Mouse (Mus musculus) urinary bladder, postnatal 4 days (tissue): Measurements from ENCODE around the gene Gpx3.
"Not testable (repeated sequence)": the region's sequence is repeated elsewhere in the genome, so short reads cannot be mapped to it uniquely, and the experiment has no call there.

Experiments used
- DNase-seq, 2 experiments: peaks; one replicate each; pipeline ENCODE4 v3.0.0; 2021 to 2022; ENCODE audit warnings: low spot score in 2 of 2

The Gpx3 gene

DNA sequence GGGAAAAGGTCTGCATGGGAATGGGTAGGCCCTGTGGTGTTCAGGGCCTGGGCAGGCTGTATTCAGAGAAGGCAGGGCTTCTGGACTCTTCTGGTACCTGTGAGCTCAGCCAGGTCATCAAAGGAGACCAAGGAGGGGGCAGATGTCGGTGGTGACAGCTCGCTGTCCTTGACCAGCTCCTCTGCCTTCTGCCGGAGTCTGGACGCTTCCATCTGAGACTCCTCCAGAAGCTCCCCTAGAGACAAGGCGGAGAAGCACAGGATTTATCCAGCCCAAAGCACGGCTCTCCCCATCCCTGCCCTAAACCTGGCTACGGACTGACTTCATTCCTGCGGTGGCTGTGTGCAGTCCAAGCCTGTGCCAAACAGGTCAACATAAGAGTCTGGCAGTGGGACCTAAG is 37.2 kb downstream of the Gpx3 start:
- DNase-seq: no peak

DNA sequence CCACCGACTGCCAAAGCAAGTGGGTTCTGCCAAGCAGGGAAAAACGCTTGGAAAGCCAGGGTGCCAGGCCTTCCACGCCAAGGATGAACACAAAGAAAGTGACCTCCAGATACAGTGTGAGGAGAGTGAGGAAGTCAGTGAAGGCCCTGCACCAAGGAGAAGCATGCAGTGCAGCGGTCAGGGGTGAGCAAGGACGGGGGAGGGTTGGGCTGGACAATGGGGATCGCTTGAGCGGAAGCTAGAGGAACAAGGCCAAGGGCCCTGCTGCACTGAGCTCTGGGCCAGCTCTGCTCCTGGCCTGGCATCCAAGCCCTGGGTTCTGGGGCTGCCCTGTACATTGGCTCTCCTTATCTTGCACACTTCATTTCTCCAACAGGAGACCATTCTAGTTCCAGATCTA is 37.8 kb downstream of the Gpx3 start:
- no peak for DNase-seq

DNA sequence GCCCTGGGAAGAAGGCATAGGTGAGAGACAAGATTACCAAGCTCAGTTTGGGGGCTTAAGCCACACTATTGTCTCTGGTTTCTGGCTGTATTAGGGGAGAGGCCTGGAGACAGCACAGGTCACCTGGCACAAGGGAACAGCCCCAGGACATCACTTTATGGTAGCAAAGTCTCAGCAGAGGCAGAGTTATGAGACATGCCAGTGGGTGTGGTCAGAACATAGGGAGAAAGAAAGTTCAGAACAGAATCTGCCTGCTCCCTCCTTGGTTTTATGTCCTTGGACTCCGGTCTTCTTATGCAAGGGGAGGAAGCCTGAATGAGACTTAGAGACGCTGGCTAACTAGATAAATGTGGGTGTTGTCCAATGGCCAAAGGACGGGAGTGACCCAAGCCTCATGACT is 42.4 kb downstream of the Gpx3 start:
- no peak for DNase-seq

DNA sequence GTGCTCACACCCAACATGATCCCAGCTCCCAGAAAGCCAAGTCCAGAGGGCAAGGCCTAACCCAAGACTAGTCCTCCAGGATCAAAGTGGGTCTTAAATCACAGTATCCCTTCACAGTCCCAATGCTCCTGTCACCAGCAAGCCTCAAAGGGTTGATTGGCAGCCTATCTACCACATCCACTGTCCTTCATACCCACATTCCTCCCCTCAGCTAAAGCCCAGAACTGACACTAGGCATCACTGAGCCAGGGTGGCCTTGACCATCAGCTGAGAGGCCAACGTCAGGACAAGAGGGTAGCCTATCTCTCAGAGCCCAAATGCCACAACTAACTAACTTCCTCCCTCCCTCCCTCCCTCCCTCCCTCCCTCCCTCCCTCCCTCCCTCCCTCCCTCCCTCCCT is 47.5 kb downstream of the Gpx3 start:
- DNase-seq: no peak

DNA sequence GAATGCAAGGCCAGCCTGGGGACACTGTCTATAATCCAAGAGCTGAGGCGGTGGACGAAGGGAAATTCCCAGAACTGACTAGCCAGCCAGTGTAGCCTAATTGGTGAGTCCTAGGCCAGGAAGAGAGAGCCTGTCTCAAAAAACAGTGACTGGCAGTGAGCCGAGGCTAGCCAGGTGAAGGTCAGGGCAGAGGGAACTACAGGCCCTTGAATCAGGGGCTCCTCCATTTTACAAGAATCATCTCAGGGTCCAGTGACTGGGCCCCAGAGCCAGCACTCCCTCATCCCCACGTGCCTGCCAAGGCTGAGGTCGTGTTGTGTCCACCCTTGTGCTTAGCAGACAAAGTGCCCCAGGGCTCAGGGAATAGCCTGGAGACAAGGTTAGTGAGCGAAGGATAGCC is 48.4 kb downstream of the Gpx3 start:
- DNase-seq: no peak

- DNase-seq: no peak
Measured at GRCm38 (mm10) chr11:54952651-54953050, 50.4 kb downstream of the Gpx3 start.

- no peak for DNase-seq
Measured at GRCm38 (mm10) chr11:54953993-54954446, 51.8 kb downstream of the Gpx3 start.

GRCm38 (mm10) chr11:54954716-54955115 is 52.5 kb downstream of the Gpx3 start:
- no peak for DNase-seq

GRCm38 (mm10) chr11:54955400-54955734 is 53.1 kb downstream of the Gpx3 start:
- not testable (repeated sequence) for DNase-seq

GRCm38 (mm10) chr11:54955735-54956480 is 53.7 kb downstream of the Gpx3 start:
- peak; percentile 97 for DNase-seq

- no peak for DNase-seq
Measured at GRCm38 (mm10) chr11:54956912-54957311, 54.7 kb downstream of the Gpx3 start.

DNA sequence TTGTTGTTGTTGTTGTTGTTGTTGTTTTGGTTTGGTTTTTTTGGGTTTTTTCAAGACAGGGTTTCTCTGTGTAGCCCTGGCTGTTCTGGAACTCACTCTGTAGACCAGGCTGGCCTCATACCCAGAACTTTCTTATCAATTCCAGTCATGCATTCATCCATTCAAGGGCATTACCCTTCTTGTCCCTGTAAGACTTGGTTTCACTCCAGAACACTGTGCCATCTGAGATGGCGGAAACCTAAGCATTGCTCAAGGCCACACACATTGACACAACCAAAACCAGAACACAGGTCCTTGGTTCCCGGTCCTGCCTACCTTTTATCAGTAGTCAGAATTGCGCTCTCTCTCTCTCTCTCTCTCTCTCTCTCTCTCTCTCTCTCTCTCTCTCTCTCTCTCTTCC is 55.5 kb downstream of the Gpx3 start:
- not testable (repeated sequence) for DNase-seq

DNA sequence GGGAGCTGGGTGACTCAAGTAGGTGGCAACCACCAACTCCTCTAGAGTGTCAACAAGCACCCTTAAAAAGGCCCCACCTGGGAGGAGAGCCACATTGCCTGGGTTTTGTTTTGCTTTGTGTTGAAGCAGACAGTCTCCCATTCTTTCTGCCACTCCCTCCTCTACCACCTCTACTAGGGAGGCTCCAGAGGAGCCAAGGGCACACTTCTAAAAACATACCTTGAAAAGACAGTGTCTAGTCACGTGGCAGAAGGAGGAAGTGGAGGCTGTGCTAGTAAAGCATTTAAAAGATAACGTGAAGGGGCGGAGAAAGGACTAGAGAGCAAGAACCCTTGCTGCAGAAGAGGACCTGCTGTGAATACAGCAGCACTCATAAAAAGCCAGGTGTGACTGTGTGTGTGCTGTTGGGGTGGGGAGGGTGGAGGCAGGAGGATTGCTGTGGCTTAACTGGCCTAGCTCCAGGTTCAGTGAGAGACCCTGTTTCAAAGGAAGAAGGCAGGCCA is 56.4 kb downstream of the Gpx3 start:
- no peak for DNase-seq
